Mouse (Mus musculus): ENCODE data around the gene Nphs1.

GRCm38 (mm10) chr7:30421890-30422435 is 36.2 kb upstream of the Nphs1 start:
- TF ChIP-seq CTCF (IDR thresholded peaks at IDR 0.05; ENCODE audit: insufficient read depth, low read depth, low read length) (no peak), POLR2A (IDR thresholded peaks at IDR 0.05; ENCODE audit: insufficient read depth, low read depth, low read length) (0 out of 2 replicates have a peak, but pooled peaks have one; percentile 23)

All from olfactory bulb, adult 2 months (tissue).